13 mouse cellular contexts compared by ENCODE assay signal in the genomic region with DNA sequence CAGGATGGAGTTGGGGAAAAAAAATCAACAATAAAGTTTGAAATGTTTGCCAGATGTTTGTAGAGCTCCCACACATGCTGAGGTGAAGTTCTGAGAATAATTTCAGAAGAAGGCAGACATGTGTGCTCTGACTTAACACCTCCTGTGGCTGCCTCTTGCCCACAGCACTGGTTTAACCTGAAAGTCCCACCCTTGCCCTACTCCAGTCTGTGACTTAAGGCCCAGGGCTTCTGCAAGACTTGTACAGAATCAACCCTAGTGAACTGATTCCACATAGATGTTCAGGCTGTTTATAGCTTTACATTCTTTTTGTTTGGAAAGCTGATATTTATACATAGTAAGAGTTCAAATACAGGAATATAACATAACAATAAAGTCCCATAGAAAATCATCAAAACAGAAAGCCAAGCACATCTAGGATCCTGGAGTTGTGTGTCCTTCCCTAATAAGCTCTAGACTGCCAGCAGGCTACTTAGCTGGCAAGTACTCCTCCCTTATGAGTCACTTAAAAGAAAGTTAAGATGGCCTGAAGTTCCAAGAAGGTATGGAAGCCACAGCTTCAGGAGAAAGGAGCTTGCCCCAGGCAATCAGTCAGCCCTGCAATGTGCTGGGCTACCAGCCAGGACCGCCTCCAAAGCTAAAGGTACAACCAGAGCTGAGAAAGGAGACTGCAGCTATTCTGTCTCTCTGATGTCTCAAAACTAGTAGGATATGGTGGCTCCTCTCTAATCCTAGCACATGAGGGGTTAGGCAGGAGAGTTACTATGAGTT. TPM values are rescaled to one million over a fixed set of nuclear protein-coding genes. Genes with fewer than 3 reads are reported as not detected.
DNase-seq lines count a peak whose midpoint lies in the region.
"Had no signal": no experiment of that assay in that cellular context is flagged by ENCODE, and none has a peak within 500 bp of the region (broad histone marks: within the 10 kb centered on the region; RNA-seq: fewer than 3 reads in every experiment).

No protein-coding gene starts in this region.

- peak; percentile 52 for DNase-seq in adrenal gland, postnatal 10 days
- DNase-seq in adrenal gland, adult 18-20 months (ENCODE audit: low spot score in 2 of 2), result no peak
- peak; percentile 60 for DNase-seq in kidney, adult 18-20 months
- no peak for DNase-seq in kidney, postnatal 4 days
- DNase-seq in Muller cell, postnatal 12 days (ENCODE audit: inconsistent ontology term), result peak; percentile 36
- DNase-seq in gonadal fat pad, adult 2 months (ENCODE audit: low read depth), result peak; percentile 98
- DNase-seq in left cerebral cortex, adult 11 months (ENCODE audit: low spot score), result no peak
- no peak for DNase-seq in frontal cortex, postnatal 25 days (ENCODE audit: low spot score in 2 of 2)
- DNase-seq: cerebellum, adult 2 months; lung, postnatal 4 days; right cerebral cortex, postnatal 14 days; thymus, postnatal 36 days had no signal

RNA-seq across cellular contexts. Expression of gene Siah1a, which starts 24.4 kb away (rescaled TPM):
- total RNA-seq in adrenal gland, postnatal 10 days (2021), result 10 to 100 TPM; 19.4 to 23.0 TPM
- 10 to 100 TPM; 16.9 to 17.4 TPM for total RNA-seq in adrenal gland, adult 18-20 months (2021)
- polyA plus RNA-seq in gonadal fat pad, adult 2 months (2012; rRNA removed), result 18.8 and 21.5 TPM in 2 replicates

RNA-seq across cellular contexts. Expression of gene Gm10638, which starts 24.6 kb away (rescaled TPM):
- 1 to 10 TPM; 2.8 to 2.9 TPM for total RNA-seq in adrenal gland, postnatal 10 days (2021)
- 1 to 10 TPM; 2.6 to 4.5 TPM for total RNA-seq in adrenal gland, adult 18-20 months (2021)
- polyA plus RNA-seq in gonadal fat pad, adult 2 months (2012; rRNA removed), result 2.9 and 5.5 TPM in 2 replicates
- total RNA-seq: monocyte, adult 5-6 weeks had no signal

Comparison
In these comparisons a context has a peak if more than half of its experiments do, and no peak if none do; other contexts are left out.
1. DNase-seq: peak in adrenal gland, postnatal 10 days (single experiment), kidney, adult 18-20 months (single experiment), Muller cell, postnatal 12 days (single experiment) and gonadal fat pad, adult 2 months (single experiment); none in adrenal gland, adult 18-20 months (0 of 2), kidney, postnatal 4 days (0 of 2), left cerebral cortex, adult 11 months (single experiment) and frontal cortex, postnatal 25 days (0 of 2).